Mouse (Mus musculus) heart, adult 2 months (tissue): ENCODE measurements around the gene Ubac2. TPM values are rescaled to one million over a fixed set of nuclear protein-coding genes. Genes with fewer than 3 reads are reported as not detected.

Source experiments
- DNase-seq, 2 experiments: peaks; one replicate each; pipeline ENCODE4 v3.0.0; 2021
- H3K27ac ChIP-seq: fragments of 200-600 bp; 2 replicates; pipeline ENCODE4 v1.8.1; 2022
- H3K27me3 ChIP-seq: fragments of 200-500 bp; 2 replicates; pipeline ENCODE4 v1.6.1; 2012; ENCODE audit warnings: mild to moderate bottlenecking, low read length, inconsistent platforms, mixed read lengths; ENCODE audit not compliant: control insufficient read depth, insufficient read depth
- H3K36me3 ChIP-seq: fragments of 200-500 bp; 2 replicates; pipeline ENCODE4 v1.6.1; 2012; ENCODE audit warnings: low read length, inconsistent platforms; ENCODE audit not compliant: control insufficient read depth, insufficient read depth
- H3K4me1 ChIP-seq: fragments of 200-500 bp; 2 replicates; pipeline ENCODE4 v1.6.1; 2011; ENCODE audit warnings: low read length; ENCODE audit not compliant: control insufficient read depth, insufficient read depth
- H3K4me3 ChIP-seq: fragments of 200-600 bp; 2 replicates; pipeline ENCODE4 v1.8.1; 2022
- H3K79me2 ChIP-seq: fragments of 200-500 bp; replicated peaks from 2 replicates; pipeline ENCODE4 v1.6.1; 2012; ENCODE audit warnings: mild to moderate bottlenecking, inconsistent platforms, low read length, moderate library complexity, mixed read lengths; ENCODE audit not compliant: control insufficient read depth, insufficient read depth
- H3K9ac ChIP-seq: fragments of 200-500 bp; 2 replicates; pipeline ENCODE4 v1.6.1; 2012; ENCODE audit warnings: low read depth, mild to moderate bottlenecking, control low read depth, inconsistent platforms, low read length, mixed read lengths
- CTCF ChIP-seq: fragments of 200-600 bp; IDR thresholded peaks from 2 replicates; pipeline ENCODE4 v1.8.1; 2022; ENCODE audit warnings: antibody characterized with exemption, mild to moderate bottlenecking, moderate library complexity
- EP300 ChIP-seq: fragments of 200-500 bp; IDR thresholded peaks from 2 replicates; pipeline ENCODE4 v1.6.1; 2011; ENCODE audit warnings: low read depth, low read length, control low read depth; ENCODE audit not compliant: insufficient read depth
- POLR2A ChIP-seq: fragments of 200-500 bp; IDR thresholded peaks from 2 replicates; pipeline ENCODE4 v1.6.1; 2011; ENCODE audit warnings: mild to moderate bottlenecking, low read depth, low read length, control low read depth; ENCODE audit not compliant: insufficient read depth
- WGBS: fragments of 180-500 bp; shearing (Covaris S2); methylation state at CpG from one replicate; pipeline ENCODE4 v1.1.7; 2018; 5-methylcytosine and 5-hydroxymethylcytosine counted together
- intact Hi-C: fragments of 180-260 bp; cut with DNase I; formaldehyde crosslinking; loops from one replicate; pipeline ENCODE4 v1.15.1; 2025
- polyA plus RNA-seq: library from polyadenylated mRNA; depleted of rRNA; stranded (reverse); fragments of >200 nt; gene quantifications from 2 replicates; pipeline ENCODE4 v1.2.3, GENCODE M21; 2012
- total RNA-seq, 2 experiments: library from RNA; stranded (reverse); gene quantifications; 2 replicates each; pipeline ENCODE4 v1.2.3; 2021

Ubac2 gene
- total and polyA plus RNA-seq, 3 experiments, result 30.4 to 37.0 (median 31.9) TPM

DNA sequence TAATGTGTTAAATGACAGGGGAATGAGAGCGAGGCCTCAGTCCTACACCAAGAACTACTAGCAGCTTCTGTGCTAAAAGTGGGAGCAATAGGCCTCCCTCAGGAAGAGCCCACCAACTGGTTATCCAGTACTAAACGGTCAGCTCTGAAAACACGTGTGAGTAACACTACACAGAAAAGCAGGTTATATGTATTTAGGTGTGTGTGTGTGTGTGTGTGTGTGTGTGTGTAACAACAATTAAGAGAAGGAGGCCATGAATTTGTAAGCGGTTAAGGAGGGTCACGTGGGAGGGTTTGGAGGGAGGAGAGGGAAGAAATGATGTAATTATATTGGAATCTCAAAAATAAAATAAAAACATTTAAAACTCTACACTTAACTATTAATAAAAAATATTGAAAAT, 36.7 kb downstream of the Ubac2 start:
- Histone ChIP-seq H3K36me3 (no peaks in the 10 kb centered on the region), H3K27ac (no peak overlapping the region), H3K4me3 (no peak overlapping the region), H3K79me2 (no peaks in the 10 kb centered on the region), H3K4me1 (no peaks in the 10 kb centered on the region), H3K27me3 (no peaks in the 10 kb centered on the region), H3K9ac (no peak overlapping the region)
- DNase-seq, result no peak
- TF ChIP-seq POLR2A (no peak), CTCF (no peak)
- 75% methylated on average over 5 of the region's 5 CpGs for WGBS
- intact Hi-C loops, result loop anchor here (2.0 kb wide), 1 partner anchor 22 kb away; no protein-coding TSS in a partner anchor

DNA sequence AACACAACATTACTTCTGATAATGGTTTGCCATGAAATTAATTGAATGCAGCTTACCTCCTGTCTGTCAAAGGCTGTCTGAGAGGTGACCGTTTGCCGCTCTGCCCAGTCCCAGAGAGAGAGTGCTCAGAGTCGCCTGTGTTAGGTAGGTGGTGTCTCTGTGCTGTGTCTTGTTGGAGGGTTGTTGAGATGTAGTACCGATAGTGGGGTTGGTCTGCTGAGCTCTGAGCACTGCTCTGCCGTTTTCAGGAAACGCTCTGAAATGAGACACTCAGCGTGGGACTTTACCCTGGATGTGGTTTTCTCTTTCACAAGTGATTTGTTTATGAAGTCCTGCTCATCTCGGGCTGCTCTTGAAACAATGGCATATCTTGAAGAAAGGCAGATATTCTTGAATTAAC, 37.2 kb downstream of the Ubac2 start, which contains the start of gene Gpr18:
Gpr18 (minus strand) TSS at position 161 of the 400 bp plus-strand sequence.
- intact Hi-C loops, result loop anchor here (2.0 kb wide), 1 partner anchor 23 kb away; no protein-coding TSS in a partner anchor
- H3K27me3 ChIP-seq, result no peaks in the 10 kb centered on the region
- no peak for DNase-seq
- H3K9ac ChIP-seq, result no peak within 1 kb of the TSS
- no peaks in the 10 kb centered on the region for H3K36me3 ChIP-seq
- 64% methylated on average over 8 of the region's 8 CpGs for WGBS
- TF ChIP-seq CTCF (no peak), EP300 (no peak)
- H3K4me3 ChIP-seq, result no peak within 1 kb of the TSS
- H3K79me2 ChIP-seq, result no peaks in the 10 kb centered on the region
- no peak within 1 kb of the TSS for H3K27ac ChIP-seq
- no peaks in the 10 kb centered on the region for H3K4me1 ChIP-seq

GRCm38 (mm10) chr14:121916311-121917094, 38.1 kb downstream of the Ubac2 start:
- TF ChIP-seq EP300, result no peak
- Histone ChIP-seq H3K9ac (no peak overlapping the region), H3K4me1 (no peaks in the 10 kb centered on the region), H3K27me3 (no peaks in the 10 kb centered on the region), H3K4me3 (no peak overlapping the region), H3K79me2 (no peaks in the 10 kb centered on the region), H3K36me3 (no peaks in the 10 kb centered on the region), H3K27ac (no peak overlapping the region)
- intact Hi-C loops, result no loop called here
- DNase-seq, result no peak
- WGBS, result 87% methylated on average over 6 of the region's 6 CpGs

GRCm38 (mm10) chr14:121918266-121918665, 39.8 kb downstream of the Ubac2 start:
- H3K27me3 ChIP-seq, result no peaks in the 10 kb centered on the region
- intact Hi-C loops, result no loop called here
- no peak overlapping the region for H3K27ac ChIP-seq
- no peaks in the 10 kb centered on the region for H3K36me3 ChIP-seq
- no peaks in the 10 kb centered on the region for H3K4me1 ChIP-seq
- H3K4me3 ChIP-seq, result no peak overlapping the region
- H3K9ac ChIP-seq, result no peak overlapping the region
- no peaks in the 10 kb centered on the region for H3K79me2 ChIP-seq
- no peak for TF ChIP-seq CTCF
- no peak for TF ChIP-seq EP300
- TF ChIP-seq POLR2A, result no peak
- 83% methylated on average over 3 of the region's 3 CpGs for whole genome bisulfite sequencing
- DNase-seq, result no peak

DNA sequence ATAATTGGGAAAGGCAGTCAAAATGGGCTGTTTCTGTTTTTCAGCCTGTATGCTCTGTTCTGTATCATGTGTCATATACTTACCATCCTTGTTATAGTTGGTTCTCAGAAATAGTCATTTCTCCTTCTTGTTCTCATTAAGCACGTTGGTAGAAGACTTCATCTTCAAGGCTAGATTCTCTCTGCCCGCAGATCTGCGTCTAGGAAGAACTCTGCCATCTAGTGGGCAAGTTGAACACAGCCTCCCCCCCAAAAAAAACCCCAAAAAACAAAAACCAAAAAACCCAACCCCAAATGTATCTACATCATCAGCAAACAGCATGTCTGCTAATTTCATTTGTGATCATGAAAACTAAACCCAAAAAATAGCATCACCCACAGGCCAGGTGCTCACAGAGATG, 41.3 kb downstream of the Ubac2 start:
- H3K4me1 ChIP-seq, result no peaks in the 10 kb centered on the region
- intact Hi-C loops, result loop anchor here (1.0 to 10.0 kb wide), 2 partner anchors 54 to 215 kb away; no protein-coding TSS in a partner anchor
- TF ChIP-seq CTCF, result peak; percentile 82
- no peak for TF ChIP-seq EP300
- TF ChIP-seq POLR2A, result no peak
- H3K27me3 ChIP-seq, result no peaks in the 10 kb centered on the region
- H3K9ac ChIP-seq, result no peak overlapping the region
- 12% methylated on average over 3 of the region's 3 CpGs for WGBS
- no peak overlapping the region for H3K27ac ChIP-seq
- no peaks in the 10 kb centered on the region for H3K79me2 ChIP-seq
- H3K4me3 ChIP-seq, result no peak overlapping the region
- DNase-seq, result peak in 1 of 2 experiments; percentile 8
- no peaks in the 10 kb centered on the region for H3K36me3 ChIP-seq

- H3K4me3 ChIP-seq, result no peak overlapping the region
- no peaks in the 10 kb centered on the region for H3K36me3 ChIP-seq
- no peak overlapping the region for H3K27ac ChIP-seq
- 79% methylated on average over 12 of the region's 12 CpGs for WGBS
- H3K79me2 ChIP-seq, result no peaks in the 10 kb centered on the region
- H3K4me1 ChIP-seq, result no peaks in the 10 kb centered on the region; the same call in 1 of the 2 replicates
- peak in 1 of 2 experiments; percentile 20 for DNase-seq
- TF ChIP-seq EP300 (no peak), CTCF (no peak), POLR2A (no peak)
- intact Hi-C loops, result loop anchor here (10.0 kb wide), 1 partner anchor 214 kb away; no protein-coding TSS in a partner anchor
- no peak overlapping the region for H3K9ac ChIP-seq
- H3K27me3 ChIP-seq, result no peaks in the 10 kb centered on the region
These were observed 42.2 kb downstream of the Ubac2 start for GRCm38 (mm10) chr14:121920511-121921124.
